Mouse (Mus musculus): ENCODE measurements around the gene Nfe2. TPM values are rescaled to one million over a fixed set of nuclear protein-coding genes. Genes with fewer than 3 reads are reported as not detected.

The Nfe2 gene
- polyA plus RNA-seq, 1 experiment from 2014 or later = 0.69 TPM

GRCm38 (mm10) chr15:103214971-103215907 is 43.0 kb downstream of the Nfe2 start:
- Histone ChIP-seq H3K9ac (ENCODE audit: low read depth, low read length) (peak overlapping the region; percentile 62), H3K4me3 (ENCODE audit: low read length) (peak overlapping the region; percentile 49), H3K4me1 (ENCODE audit: control insufficient read depth, insufficient read depth, low read depth, low read length) (peaks cover 21% of the 10 kb centered on the region), H3K27ac (ENCODE audit: low read depth, low read length) (peak overlapping the region; percentile 88), H3K36me3 (ENCODE audit: control insufficient read depth, insufficient read depth, low read length) (peaks cover 13% of the 10 kb centered on the region), H3K9me3 (ENCODE audit: control insufficient read depth, low read length) (no peaks in the 10 kb centered on the region), H3K4me2 (ENCODE audit: low read length) (peak overlapping the region; percentile 72), H3K27me3 (replicated peaks; ENCODE audit: control insufficient read depth, insufficient read depth, low read length) (no peaks in the 10 kb centered on the region)
- WGBS = under 1% methylated on average over 15 of the region's 15 CpGs
- ATAC-seq = peak; percentile 96

GRCm38 (mm10) chr15:103214149-103214548 is 44.1 kb downstream of the Nfe2 start:
- Histone ChIP-seq H3K27ac (ENCODE audit: low read depth, low read length) (peak overlapping the region; percentile 58), H3K4me3 (ENCODE audit: low read length) (peak overlapping the region; percentile 28), H3K4me2 (ENCODE audit: low read length) (peak overlapping the region; percentile 45), H3K9me3 (ENCODE audit: control insufficient read depth, low read length) (no peaks in the 10 kb centered on the region), H3K36me3 (ENCODE audit: control insufficient read depth, insufficient read depth, low read length) (peaks cover 16% of the 10 kb centered on the region), H3K4me1 (ENCODE audit: control insufficient read depth, insufficient read depth, low read depth, low read length) (peaks cover 21% of the 10 kb centered on the region), H3K9ac (ENCODE audit: low read depth, low read length) (peak overlapping the region; percentile 48), H3K27me3 (replicated peaks; ENCODE audit: control insufficient read depth, insufficient read depth, low read length) (no peaks in the 10 kb centered on the region)
- 19% methylated on average over 2 of the region's 2 CpGs for WGBS
- ATAC-seq = peak; percentile 37; the same call in 1 of the 2 replicates

GRCm38 (mm10) chr15:103205156-103205555 is 53.0 kb downstream of the Nfe2 start:
- peaks cover 12% of the 10 kb centered on the region for H3K36me3 ChIP-seq (ENCODE audit: control insufficient read depth, insufficient read depth, low read length)
- no peak for ATAC-seq
- H3K27me3 ChIP-seq (replicated peaks; ENCODE audit: control insufficient read depth, insufficient read depth, low read length) = no peaks in the 10 kb centered on the region
- H3K9me3 ChIP-seq (ENCODE audit: control insufficient read depth, low read length) = no peaks in the 10 kb centered on the region
- H3K4me2 ChIP-seq (ENCODE audit: low read length) = no peak overlapping the region
- no peak overlapping the region for H3K9ac ChIP-seq (ENCODE audit: low read depth, low read length)
- H3K4me3 ChIP-seq (ENCODE audit: low read length) = no peak overlapping the region
- no peak overlapping the region for H3K27ac ChIP-seq (ENCODE audit: low read depth, low read length)
- H3K4me1 ChIP-seq (ENCODE audit: control insufficient read depth, insufficient read depth, low read depth, low read length) = no peaks in the 10 kb centered on the region
- 58% methylated on average over 2 of the region's 2 CpGs for WGBS

GRCm38 (mm10) chr15:103202088-103202793 is 56.0 kb downstream of the Nfe2 start:
- Histone ChIP-seq H3K9ac (ENCODE audit: low read depth, low read length) (no peak overlapping the region), H3K36me3 (ENCODE audit: control insufficient read depth, insufficient read depth, low read length) (peaks cover 18% of the 10 kb centered on the region)
- no peak for ATAC-seq

More at GRCm38 (mm10) chr15:103202088-103202793, 56.0 kb downstream of the Nfe2 start:
- Histone ChIP-seq H3K27me3 (replicated peaks; ENCODE audit: control insufficient read depth, insufficient read depth, low read length) (no peaks in the 10 kb centered on the region), H3K4me1 (ENCODE audit: control insufficient read depth, insufficient read depth, low read depth, low read length) (no peaks in the 10 kb centered on the region), H3K9me3 (ENCODE audit: control insufficient read depth, low read length) (no peaks in the 10 kb centered on the region), H3K4me2 (ENCODE audit: low read length) (no peak overlapping the region), H3K27ac (ENCODE audit: low read depth, low read length) (0 out of 2 replicates have a peak overlapping the region, but pooled peaks have one; percentile 19), H3K4me3 (ENCODE audit: low read length) (no peak overlapping the region)
- 53% methylated on average over 6 of the region's 6 CpGs for WGBS

MicroRNAs encoded within 50 kb of the gene (microRNA counts, 519-probe panel; counts per million panel counts)
- 2,870 counts per million, percentile 77 among the panel's probes with 10 or more counts for microRNA mmu-miR-148b

Small RNA genes within 50 kb of the gene (microRNA-seq; reads per million reads assigned to microRNA genes)
- 207 reads per million, percentile 59 among the genes with 10 or more reads in this experiment for gene Mir148b

Other genes with a start within 250 kb of the Nfe2 start
- 57.7 and 61.2 TPM in 2 replicates for gene Hoxc4, start 239.5 kb downstream of the Nfe2 start, polyA plus RNA-seq (2015; fragmentation: Nextera tagmentation; extraction: Ambion mirVana)
- 25.1 and 29.1 TPM in 2 replicates for gene Smug1, start 91.3 kb downstream of the Nfe2 start, polyA plus RNA-seq (2015; fragmentation: Nextera tagmentation; extraction: Ambion mirVana)
- gene Cbx5, start 18.6 kb downstream of the Nfe2 start, polyA plus RNA-seq (2015; fragmentation: Nextera tagmentation; extraction: Ambion mirVana) = 120 and 124 TPM in 2 replicates
- 483 and 550 TPM in 2 replicates for gene Hnrnpa1, start 18.0 kb downstream of the Nfe2 start, polyA plus RNA-seq (2015; fragmentation: Nextera tagmentation; extraction: Ambion mirVana)
- gene Copz1, start 14.3 kb upstream of the Nfe2 start, polyA plus RNA-seq (2015; fragmentation: Nextera tagmentation; extraction: Ambion mirVana) = 207 and 209 TPM in 2 replicates
- gene Gpr84, start 52.2 kb upstream of the Nfe2 start, polyA plus RNA-seq (2015; fragmentation: Nextera tagmentation; extraction: Ambion mirVana) = 0.34 and 0.42 TPM in 2 replicates
- gene Zfp385a, start 81.7 kb upstream of the Nfe2 start, polyA plus RNA-seq (2015; fragmentation: Nextera tagmentation; extraction: Ambion mirVana) = 20.1 and 24.7 TPM in 2 replicates
- gene Itga5, start 108.4 kb upstream of the Nfe2 start, polyA plus RNA-seq (2015; fragmentation: Nextera tagmentation; extraction: Ambion mirVana) = 6.3 and 8.6 TPM in 2 replicates
- 0.31 TPM in 1 of 2 replicates, not detected in the other for gene Gtsf1, start 172.1 kb upstream of the Nfe2 start, polyA plus RNA-seq (2015; fragmentation: Nextera tagmentation; extraction: Ambion mirVana)
- gene Gtsf2, start 190.1 kb upstream of the Nfe2 start, polyA plus RNA-seq (2015; fragmentation: Nextera tagmentation; extraction: Ambion mirVana) = 0.45 and 1.0 TPM in 2 replicates
- 1.7 and 1.9 TPM in 2 replicates for gene Nckap1l, start 195.4 kb upstream of the Nfe2 start, polyA plus RNA-seq (2015; fragmentation: Nextera tagmentation; extraction: Ambion mirVana)
- gene Pde1b, start 244.6 kb upstream of the Nfe2 start, polyA plus RNA-seq (2015; fragmentation: Nextera tagmentation; extraction: Ambion mirVana) = 89.3 and 91.0 TPM in 2 replicates

All from hindbrain, embryonic 16.5 days (tissue).